Mouse (Mus musculus) ovary, adult 18-20 months (tissue): ENCODE measurements around the gene Car11.
A peak's percentile ranks its signal among the peaks of the same experiment; 100 is the strongest.

Experiments
- DNase-seq: peaks from one replicate; pipeline ENCODE4 v3.0.0; 2022; ENCODE audit warnings: low spot score, mixed read lengths

Car11 gene

DNA sequence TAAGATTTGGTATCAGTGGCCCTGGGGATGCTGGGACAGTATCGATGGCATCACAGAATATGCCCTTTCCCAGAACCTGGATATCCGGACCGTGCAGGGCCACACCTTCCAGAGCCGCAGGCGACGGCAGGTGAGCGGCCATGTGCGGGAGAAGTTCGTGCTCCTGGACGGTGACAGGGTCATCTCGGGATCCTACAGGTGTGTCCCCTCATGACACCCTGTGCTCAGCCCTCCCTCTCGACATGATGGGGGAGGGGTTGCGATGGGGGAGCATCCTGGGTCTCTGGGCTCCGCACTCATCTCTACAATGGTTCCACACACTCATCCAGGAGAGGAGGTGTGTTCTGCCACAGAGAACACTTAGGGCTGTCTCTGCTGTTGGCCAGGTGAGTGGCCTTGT, 24.1 kb downstream of the Car11 start:
- DNase-seq = no peak

DNA sequence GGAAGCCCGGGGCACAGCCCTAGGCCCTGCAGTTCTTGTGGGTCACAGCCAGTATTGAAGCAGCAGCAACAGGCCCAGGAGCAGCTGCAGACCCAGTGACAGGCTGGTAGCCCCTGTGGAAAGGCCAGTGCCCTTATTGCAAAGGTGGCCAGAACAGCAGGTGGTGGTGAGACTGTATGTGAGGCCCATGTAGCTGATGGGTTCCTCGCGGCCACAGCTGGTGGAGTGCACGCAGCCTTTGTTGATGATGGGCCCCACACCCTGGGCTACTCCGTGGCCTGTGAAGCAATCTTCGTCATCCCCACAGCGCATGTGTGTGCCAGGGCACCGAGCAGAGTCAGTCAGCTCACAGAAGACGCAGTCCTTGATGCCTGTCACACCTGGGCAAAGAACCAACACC, 25.5 kb downstream of the Car11 start:
- DNase-seq = no peak

DNA sequence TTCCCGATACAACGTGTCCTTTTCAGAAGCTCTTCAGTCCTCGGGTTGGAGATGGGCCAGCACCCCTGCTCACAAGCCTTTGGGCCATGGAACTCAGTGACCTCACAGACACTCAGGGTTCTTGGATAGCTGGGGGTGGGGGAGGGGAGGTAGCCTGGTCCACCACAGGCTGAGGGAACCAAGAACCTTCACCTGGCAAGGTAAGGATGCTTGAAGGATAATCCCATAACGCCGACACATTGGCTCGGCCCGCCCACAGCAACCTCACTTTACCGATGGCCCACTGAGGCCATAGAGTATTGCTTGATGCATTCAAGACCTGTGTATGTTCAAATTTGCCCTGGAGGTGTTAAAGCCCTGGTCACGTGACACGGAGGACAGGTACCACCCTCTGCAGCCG, 26.1 kb downstream of the Car11 start, which contains the start of gene Spaca4:
Spaca4 (minus strand) TSS at position 101 of the 400 bp plus-strand sequence.
- DNase-seq = no peak

DNA sequence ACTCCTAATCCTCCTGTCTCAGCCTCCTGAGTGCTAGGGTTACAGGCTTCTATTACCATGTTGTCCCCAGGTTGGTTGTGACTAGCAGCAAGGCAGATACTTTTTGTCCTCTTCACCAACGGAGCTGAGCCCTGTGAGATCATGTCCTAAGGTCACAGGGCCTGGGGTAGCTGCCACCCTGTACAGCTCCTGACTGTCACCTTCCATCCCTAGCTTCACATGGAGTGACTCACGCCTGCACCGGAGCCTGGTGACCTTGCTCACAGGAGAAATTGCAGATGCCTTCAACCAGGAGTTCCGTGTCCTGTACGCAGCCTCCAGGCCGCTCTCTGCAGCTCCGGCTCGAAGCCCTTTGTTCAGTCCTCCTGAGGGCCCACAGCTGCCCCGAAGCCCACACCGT, 26.8 kb downstream of the Car11 start:
- no peak for DNase-seq

DNA sequence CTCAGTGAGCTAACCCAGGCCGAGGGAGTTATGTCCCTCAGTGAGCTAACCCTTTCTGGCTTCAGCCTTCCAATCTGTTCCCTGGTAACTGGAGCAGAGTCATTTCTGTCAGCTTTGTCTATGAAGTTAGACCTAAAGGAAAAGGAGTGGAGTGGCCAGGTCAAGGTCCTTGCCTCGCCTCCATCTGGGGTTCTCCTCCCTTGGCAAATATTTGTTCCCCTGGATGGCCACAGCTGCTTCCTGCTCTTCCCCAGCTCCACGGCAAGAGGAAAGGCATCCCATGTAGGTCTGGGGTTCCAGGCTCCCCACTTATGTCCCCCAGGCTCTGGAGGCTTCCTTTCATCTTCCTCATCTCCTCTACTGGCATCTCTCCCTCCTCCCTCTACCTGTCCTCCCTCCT, 28.0 kb downstream of the Car11 start:
- DNase-seq = no peak

DNA sequence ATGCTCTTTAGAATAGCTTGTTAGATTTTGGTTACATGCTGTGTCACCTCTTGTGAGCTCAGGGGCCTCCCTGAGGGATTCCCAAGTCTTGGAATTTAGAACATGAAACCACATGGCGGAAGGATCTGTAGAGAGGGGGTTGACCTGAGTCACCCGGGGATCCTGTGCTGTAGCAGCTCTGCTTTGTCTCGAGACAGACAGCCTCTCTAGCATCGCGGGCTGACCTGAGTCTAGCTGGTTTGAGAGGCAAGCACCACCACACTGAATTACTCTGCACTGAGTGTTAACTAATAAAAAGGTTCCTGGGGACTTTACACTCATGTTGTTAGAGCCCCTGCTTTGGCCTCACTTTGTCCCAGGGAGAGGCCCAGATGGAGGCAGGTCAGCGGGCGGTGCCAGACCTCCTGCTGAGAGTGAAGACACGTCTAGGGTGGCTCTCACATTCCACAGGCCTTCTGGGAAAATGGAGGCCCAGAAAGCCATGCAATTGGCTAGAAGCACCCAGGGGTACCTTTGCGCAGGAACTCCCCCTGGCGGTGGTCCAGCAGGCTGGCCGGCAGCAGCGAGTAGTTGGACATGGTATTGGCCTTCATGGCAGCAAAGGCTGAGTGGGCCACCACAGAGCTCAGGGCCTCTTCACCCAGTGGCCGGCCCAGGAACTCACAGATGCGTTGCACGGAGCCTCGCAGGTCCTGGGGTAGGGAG, 31.2 kb downstream of the Car11 start:
- DNase-seq = no peak

DNA sequence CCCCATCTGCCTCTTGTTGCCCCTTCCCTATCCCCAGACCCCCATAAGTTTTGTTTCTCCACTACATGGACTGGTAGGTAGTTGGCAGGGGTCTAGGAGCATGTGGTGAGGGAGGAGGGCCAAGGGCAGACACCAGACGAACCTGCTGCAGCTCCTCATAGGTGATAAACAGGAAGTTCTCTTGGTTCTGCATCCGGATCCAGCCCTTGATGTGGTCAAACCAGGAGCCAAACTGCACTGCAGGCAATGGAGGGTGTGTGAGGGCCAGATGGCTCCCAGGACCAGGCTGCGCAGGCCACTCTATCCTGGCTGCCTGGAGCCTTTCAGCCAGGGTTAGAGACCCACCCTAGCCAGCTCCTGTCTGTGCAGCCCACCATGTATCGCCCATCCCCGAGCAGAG, 33.8 kb downstream of the Car11 start:
- DNase-seq = no peak

DNA sequence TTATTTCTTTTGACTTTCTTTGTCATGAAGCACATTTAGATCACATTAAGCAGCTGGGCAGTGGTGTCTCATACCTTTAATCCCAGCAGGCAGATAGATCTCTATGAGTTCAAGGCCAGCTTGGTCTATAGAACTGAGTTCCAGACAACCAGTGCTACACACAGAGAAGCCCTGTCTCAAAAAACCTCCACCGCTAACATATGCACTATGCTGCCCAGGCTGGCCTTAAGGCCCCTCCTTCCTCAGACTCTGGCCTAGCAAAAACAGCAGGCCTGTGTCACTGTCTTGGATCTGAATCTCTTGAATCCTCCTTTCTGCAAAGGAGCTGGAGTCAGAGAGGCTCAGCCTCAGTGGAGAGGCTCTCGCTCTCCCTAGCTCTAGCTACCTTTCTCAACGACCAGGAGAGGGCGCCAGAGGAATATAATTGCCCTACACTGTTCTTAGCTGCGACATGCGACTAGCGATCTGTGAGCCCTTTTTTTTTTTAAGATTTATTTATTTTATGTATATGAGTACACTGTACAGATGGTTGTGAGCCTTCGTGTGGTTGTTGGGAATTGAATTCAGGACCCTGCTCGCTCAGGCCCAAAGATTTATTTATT, 39.6 kb downstream of the Car11 start:
- DNase-seq = peak; percentile 56

DNA sequence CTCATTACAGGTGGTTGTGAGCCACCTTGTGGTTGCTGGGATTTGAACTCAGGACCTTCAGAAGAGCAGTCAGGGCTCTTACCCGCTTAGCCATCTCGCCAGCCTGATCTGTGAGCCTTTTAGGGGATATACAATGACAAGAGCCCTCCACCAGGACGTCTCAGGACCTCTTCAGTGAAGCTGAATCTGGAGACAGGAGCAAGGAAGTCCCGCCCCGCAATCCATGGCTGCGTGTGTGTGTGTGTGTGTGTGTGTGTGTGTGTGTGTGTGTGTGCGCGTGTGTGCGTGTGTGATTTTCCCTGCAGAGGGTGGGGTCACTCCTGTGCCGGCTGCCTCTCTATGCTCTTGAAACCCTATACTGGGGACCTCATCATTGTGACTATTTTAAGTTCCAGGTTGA, 40.2 kb downstream of the Car11 start:
- DNase-seq = no peak

DNA sequence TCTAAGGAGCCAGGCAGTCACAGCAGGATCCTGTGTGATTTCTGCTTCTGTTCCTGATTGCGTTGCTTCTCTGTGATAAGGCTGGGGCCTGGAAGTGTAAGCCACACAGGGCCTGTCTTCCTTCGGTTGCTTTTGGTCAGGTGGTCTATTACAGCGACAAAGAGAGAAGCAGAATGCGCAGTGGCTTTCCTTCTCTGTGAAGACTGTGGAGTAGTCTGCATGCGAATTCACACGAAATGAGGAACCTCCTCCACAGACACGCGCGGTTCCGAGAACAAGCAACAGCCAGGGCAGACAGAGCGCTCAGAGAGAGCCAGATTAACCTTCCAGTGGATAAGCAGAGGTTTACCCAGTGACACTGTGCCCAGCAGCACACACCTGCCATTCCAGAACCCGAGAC, 41.7 kb downstream of the Car11 start:
- no peak for DNase-seq

DNA sequence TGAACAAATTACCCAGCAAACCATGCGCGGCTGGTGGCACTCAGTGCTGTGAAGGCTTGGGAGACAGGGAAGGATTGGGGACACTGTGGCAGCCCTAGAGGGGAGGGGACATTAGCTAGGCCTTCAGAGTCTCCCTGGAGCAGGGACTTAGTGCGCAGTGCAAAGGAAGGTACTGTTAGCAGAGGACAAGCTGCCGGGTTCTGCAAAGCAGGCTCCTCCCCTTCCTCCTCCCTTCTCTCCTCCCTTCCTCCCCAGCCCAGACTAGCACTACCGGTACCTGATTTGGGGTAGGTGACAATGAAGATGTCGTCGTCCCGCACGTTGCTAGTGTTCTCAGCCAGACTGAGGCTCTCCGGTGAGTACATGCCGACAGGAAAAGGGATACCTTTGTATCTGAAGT, 42.1 kb downstream of the Car11 start:
- no peak for DNase-seq

DNA sequence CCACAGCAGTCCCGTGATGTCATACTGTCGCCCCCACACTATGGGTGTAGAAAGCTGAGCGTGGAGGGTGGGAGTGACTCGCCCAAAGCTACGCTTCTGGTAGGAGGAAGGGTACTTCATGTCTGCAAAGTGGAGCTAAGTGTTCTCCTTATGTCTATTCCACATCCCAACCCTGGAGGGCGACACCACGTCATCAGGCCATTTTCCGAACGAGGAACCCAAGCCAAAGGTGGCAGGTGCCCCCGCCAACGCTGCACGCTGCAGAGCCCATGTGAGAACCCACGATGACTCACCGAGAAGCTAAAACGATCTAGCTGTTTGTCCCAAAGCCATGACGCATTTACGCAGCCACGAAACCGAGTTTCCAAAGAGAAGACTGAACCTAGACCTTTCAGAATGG, 42.7 kb downstream of the Car11 start:
- DNase-seq = no peak

DNA sequence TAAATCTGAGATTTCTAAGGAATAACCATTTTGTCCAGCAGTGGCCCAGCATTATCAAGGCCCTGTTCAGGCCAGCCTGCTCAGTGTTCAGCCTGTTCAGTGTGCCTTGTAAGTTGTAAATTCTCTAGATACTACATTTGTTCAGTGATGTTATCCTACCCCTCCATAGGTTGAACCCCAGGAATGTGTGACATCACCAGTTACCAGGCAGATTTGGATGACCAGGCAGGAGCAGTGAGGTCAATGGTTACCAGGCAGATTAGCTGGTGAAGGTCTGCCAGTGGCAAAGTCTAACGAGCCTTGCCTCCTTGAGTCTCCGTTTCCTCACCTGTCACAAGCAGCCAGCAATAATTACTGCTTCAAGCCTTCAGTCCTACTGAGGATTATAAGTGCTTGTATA, 44.7 kb downstream of the Car11 start:
- no peak for DNase-seq

DNA sequence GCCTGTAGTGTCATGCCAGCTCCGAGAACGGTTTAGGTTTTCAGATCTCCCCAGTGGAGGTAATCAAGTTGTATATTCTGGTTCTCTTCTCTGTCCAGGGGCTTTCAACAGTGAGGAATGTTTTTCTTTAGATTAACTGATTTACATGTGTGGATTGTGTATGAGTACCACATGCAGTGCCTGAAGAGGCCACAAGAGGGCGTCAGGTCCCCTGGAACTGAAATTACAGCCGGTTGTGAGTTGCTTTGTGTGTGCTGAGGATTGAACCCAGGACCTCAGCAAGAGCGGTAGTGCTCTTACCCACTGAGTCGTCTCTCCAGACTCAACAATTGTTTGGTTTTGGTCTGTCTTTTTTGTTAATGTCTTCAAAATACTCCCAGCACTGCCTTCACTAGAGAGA, 46.9 kb downstream of the Car11 start:
- no peak for DNase-seq

DNA sequence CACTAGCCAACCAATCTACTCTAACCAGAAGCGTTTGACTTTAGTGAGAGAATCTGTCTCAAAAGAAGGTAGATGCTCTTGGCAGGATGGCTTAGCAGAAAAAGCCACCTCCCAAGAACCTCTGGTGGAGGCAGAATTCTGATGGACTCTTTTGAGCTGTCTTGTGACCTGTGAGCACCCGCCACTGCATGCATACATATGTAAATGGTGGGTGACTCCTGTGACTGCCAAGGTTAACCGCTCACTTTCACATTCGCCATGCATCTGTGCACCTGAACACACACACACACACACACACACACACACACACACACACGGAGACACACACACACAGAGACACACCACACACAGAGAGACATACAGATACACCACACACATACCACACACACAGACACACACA, 47.8 kb downstream of the Car11 start:
- DNase-seq = no peak

DNA sequence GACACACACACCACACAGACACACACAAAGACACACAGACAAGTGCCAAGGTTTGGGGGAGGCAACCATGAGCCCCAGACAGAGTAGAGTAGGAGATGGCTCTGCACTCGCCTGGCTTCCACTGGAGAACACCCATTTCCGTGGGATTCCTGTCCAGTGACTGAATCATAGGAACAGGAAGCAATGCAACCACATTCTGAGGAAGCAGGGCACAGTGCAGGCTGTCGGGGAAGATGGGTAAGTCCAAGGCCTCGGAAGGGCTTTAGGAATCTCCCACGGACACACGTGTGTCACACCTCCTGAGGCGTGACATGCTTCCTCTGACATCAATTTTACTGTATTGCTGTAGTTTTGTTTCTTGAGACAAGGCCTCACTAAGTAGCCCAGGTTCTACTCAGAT, 48.5 kb downstream of the Car11 start:
- DNase-seq = no peak

DNA sequence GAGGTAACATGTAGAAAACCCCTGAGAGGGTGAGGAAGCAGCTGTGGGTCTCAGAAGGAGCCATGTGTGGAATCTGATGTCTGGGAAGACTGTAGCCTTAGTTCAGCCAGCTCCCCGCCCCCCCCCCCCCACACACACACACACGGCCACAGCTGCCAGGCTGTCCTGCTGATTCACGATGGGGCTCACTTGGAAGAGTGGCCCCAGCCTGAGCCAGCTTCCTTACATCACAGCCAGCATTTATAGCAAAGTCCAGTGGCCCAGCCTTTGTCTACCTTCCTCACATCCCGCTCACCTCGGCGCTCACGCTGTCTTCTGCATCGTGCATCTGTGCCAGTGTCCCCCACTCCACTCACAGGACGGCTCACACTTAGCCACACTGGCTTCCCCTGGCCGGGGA, 49.8 kb downstream of the Car11 start:
- DNase-seq = no peak

DNA sequence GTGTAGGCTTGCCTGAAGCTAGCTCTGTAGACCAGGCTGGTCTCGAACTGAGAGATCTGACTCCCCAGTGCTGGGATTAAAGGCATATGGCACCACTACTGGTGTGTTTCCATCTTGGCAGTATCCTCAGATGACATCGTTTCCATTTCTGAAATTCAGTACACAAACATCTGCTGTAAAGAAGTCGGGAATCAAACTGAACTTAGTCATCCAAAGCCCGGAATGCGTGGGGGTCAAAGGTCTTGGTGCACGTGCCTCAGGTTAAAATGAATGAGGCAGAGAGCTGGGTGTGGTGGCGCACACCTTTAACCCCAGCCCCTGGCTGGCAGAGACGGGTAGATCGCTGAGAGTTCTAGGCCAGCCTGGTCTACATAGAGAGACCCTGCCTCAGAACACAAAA, 50.5 kb downstream of the Car11 start:
- no peak for DNase-seq
